Mouse (Mus musculus) stomach, embryonic 14.5 days (tissue): ENCODE results near the gene 1110008P14Rik. TPM values are rescaled to one million over a fixed set of nuclear protein-coding genes. Genes with fewer than 3 reads are reported as not detected.

Experiments used
- ATAC-seq: fragments of 200-750 bp; cut with Nextera tagmentation; 2 replicates; pipeline ENCODE4 v1.8.0; 2017; ENCODE audit warnings: low read depth, moderate TSS enrichment; ENCODE audit not compliant: insufficient number of reproducible peaks, insufficient read depth, low FRiP score
- H3K27ac ChIP-seq: fragments of 300-500 bp; sonication (generic); 2 replicates; pipeline ENCODE4 v1.5.1; 2014; ENCODE audit warnings: mild to moderate bottlenecking, low read length, moderate library complexity, mixed read lengths
- H3K27me3 ChIP-seq: fragments of 300-500 bp; sonication (generic); 2 replicates; pipeline ENCODE4 v1.6.1; 2014; ENCODE audit warnings: low read length, control low read depth, mixed read lengths; ENCODE audit not compliant: control insufficient read depth, insufficient read depth
- H3K36me3 ChIP-seq: fragments of 300-500 bp; sonication (generic); 2 replicates; pipeline ENCODE4 v1.6.1; 2014; ENCODE audit warnings: mild to moderate bottlenecking, control low read depth, low read length, moderate library complexity, mixed read lengths; ENCODE audit not compliant: control insufficient read depth, insufficient read depth
- H3K4me1 ChIP-seq: fragments of 300-500 bp; sonication (generic); 2 replicates; pipeline ENCODE4 v1.6.1; 2014; ENCODE audit warnings: low read length, control low read depth, mixed read lengths; ENCODE audit not compliant: control insufficient read depth, insufficient read depth
- H3K4me2 ChIP-seq: fragments of 300-500 bp; sonication (generic); replicated peaks from 2 replicates; pipeline ENCODE4 v1.6.1; 2014; ENCODE audit warnings: low read depth, low read length, control low read depth
- H3K4me3 ChIP-seq: fragments of 300-500 bp; sonication (generic); 2 replicates; pipeline ENCODE4 v1.5.1; 2014; ENCODE audit warnings: low read depth, low read length, control low read depth
- H3K9ac ChIP-seq: fragments of 300-500 bp; sonication (generic); replicated peaks from 2 replicates; pipeline ENCODE4 v1.6.1; 2014; ENCODE audit warnings: low read depth, mild to moderate bottlenecking, control low read depth, low read length, moderate library complexity, mixed read lengths
- H3K9me3 ChIP-seq: fragments of 300-500 bp; sonication (generic); 2 replicates; pipeline ENCODE4 v1.6.1; 2016; ENCODE audit warnings: low read depth, low read length, control low read depth; ENCODE audit not compliant: control insufficient read depth
- WGBS: fragments of 180-500 bp; shearing (Covaris S2); extraction: QIAGEN DNeasy Blood & Tissue Kit; methylation state at CpG from one replicate; pipeline ENCODE4 v1.1.7; 2014; 5-methylcytosine and 5-hydroxymethylcytosine counted together
- polyA plus RNA-seq: library from polyadenylated mRNA; unstranded; fragments of >200 nt; fragmentation: Nextera tagmentation; extraction: Ambion mirVana; gene quantifications from 2 replicates; pipeline ENCODE4 v1.2.1, GENCODE M21; 2014

Gene 1110008P14Rik
- polyA plus RNA-seq, 1 experiment from 2014 or later: 46.3 TPM

DNA sequence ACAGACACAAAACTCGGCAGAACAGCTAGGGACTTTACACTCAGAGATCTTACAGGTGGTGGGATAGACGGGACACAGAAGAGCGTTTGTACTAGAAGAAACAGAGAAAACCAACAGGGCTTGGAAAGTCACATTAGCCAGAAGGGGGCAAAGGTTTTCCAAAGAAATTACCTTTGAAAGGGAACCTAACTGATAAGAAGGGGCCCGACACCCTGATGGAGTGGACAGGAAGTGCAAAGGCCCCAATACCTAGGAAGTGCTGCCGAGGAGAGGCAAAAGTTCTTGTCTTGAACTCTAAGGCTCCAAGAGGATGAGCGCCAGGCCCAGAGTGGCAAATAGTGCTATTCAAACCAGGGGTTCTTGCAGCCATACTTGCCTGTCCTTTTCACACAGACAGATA is 27.9 kb downstream of the 1110008P14Rik start:
- no peaks in the 10 kb centered on the region for H3K36me3 ChIP-seq
- WGBS: 37% methylated on average over 6 of the region's 6 CpGs
- no peak for ATAC-seq
- 0 out of 2 replicates have a peak overlapping the region, but pooled peaks have one; percentile 69 for H3K4me3 ChIP-seq
- H3K27me3 ChIP-seq: no peaks in the 10 kb centered on the region
- H3K9ac ChIP-seq: no peak overlapping the region
- peaks cover 13% of the 10 kb centered on the region; the same call in 1 of the 2 replicates for H3K4me1 ChIP-seq
- H3K4me2 ChIP-seq: peak overlapping the region; percentile 87
- no peaks in the 10 kb centered on the region for H3K9me3 ChIP-seq
- 0 out of 2 replicates have a peak overlapping the region, but pooled peaks have one; percentile 48 for H3K27ac ChIP-seq

DNA sequence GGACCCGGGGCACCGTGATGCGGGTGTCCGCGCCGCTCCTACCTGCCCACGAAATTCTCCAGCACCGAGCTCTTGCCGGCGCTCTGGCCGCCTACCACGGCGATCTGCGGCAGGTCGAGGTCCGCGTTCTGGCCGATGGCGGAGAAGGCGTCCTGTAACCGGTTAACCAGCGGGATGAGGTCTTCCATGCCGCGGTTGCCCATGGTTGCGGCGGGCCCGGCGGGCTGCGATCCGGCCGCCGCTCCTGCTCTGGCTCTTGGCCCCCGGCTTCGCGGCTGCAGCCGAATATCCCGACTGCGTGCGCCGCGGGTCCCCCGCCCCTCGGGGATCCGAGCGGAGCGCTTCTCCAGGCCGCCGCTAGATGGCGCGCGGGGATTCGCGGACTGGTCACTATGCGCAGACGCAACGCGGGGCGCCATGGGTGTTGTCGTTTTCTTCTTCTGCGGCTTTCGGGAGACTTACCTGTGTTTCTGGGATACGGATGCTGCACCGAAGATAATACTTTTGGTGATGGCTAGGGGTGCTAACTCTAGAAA is 28.7 kb downstream of the 1110008P14Rik start, which contains the start of gene Dnm1:
Gene Dnm1 (minus strand): TSS at position 332 of the 536 bp plus-strand sequence.
- Histone ChIP-seq H3K9me3 (no peaks in the 10 kb centered on the region), H3K27ac (peak within 1 kb of the TSS; percentile 48; the same call in 1 of the 2 replicates), H3K9ac (peak within 1 kb of the TSS; percentile 51), H3K4me2 (peak within 1 kb of the TSS; percentile 87), H3K27me3 (no peaks in the 10 kb centered on the region), H3K4me3 (peak within 1 kb of the TSS; percentile 69), H3K4me1 (peaks cover 13% of the 10 kb centered on the region; the same call in 1 of the 2 replicates), H3K36me3 (no peaks in the 10 kb centered on the region)
- WGBS: under 1% methylated on average over 63 of the region's 63 CpGs
- ATAC-seq: peak; percentile 69

DNA sequence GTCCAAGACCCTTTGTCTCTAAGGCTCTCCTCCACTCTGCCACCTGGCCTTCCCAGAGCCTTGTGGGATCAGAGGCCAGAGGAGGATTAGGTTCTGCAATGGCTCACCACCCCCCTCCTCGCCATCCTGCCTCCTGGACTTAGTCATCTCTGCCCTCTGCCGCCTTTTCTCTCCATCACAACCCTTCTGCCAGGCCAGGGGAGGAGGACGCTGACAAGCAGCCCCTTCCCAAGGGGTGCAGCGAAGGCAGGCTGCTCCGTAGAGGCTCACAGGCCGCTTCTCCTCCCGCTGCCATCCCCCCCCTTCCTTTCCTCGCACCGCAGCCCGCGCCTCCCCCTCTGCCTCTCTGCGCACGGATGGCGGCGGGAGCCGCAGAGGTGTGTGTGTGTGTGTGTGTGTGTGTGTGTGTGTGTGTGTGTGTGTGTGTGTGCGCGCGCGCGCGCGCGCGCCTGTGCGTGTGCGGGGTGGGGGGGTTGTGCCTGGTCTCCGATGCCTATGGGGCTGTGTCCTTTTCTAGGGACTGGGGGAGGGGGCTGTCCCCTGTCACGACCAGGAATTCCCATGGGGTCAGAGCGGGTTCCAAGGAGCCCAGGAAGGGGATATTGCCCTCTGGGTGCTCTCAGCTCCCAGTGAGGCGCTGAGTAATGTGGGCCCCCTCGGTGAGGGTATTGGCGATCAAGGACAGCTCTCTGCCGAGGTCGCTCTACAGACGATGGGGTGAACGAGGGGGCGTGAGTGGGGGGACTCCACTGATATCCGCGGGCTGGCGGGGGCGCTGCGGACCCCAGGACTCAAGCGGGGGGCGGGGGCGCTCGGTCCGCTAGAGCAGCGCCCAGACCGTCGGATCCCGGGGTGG is 29.4 kb downstream of the 1110008P14Rik start, which contains the start of gene Ciz1:
Gene Ciz1 (plus strand): TSS at position 177 of the 856 bp plus-strand sequence.
- Histone ChIP-seq H3K4me2 (peak within 1 kb of the TSS; percentile 87), H3K9me3 (no peaks in the 10 kb centered on the region), H3K4me1 (peaks cover 13% of the 10 kb centered on the region; the same call in 1 of the 2 replicates), H3K27ac (peak within 1 kb of the TSS; percentile 48; the same call in 1 of the 2 replicates), H3K9ac (peak within 1 kb of the TSS; percentile 51), H3K4me3 (peak within 1 kb of the TSS; percentile 69), H3K36me3 (no peaks in the 10 kb centered on the region), H3K27me3 (no peaks in the 10 kb centered on the region)
- WGBS: under 1% methylated on average over 42 of the region's 52 CpGs
- ATAC-seq: peak; percentile 23; the same call in 1 of the 2 replicates

DNA sequence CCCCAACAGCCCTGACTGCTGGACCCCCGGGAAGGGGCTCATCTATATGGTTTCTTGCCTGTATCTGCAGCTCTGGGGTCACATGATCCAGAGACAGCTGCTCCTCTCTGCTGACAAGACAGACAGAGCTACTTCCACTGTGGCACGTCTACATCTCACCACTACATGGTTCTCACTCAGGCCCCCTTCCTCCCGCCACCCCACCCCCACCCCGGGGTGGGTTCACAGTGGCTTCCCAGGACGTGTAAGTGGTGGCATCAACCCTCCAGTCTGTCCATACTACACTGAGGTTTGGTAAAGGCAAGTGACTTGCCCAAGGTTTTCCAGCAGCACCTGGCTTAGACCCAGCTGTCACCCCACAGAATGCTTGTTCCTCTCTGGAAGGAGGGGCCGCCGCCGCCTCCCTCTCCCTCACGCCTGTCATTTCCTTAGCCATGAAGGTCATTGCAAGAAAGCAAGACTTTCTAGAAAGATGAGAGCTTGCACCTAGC is 30.2 kb downstream of the 1110008P14Rik start:
- Histone ChIP-seq H3K27ac (no peak overlapping the region), H3K27me3 (no peaks in the 10 kb centered on the region), H3K4me1 (peaks cover 13% of the 10 kb centered on the region; the same call in 1 of the 2 replicates), H3K4me2 (peak overlapping the region; percentile 87), H3K9ac (0 out of 2 replicates have a peak overlapping the region, but pooled peaks have one; percentile 51), H3K4me3 (peak overlapping the region; percentile 69), H3K9me3 (no peaks in the 10 kb centered on the region), H3K36me3 (no peaks in the 10 kb centered on the region)
- ATAC-seq: no peak
- WGBS: 49% methylated on average over 9 of the region's 9 CpGs

GRCm38 (mm10) chr2:32350471-32351051 is 31.2 kb downstream of the 1110008P14Rik start:
- WGBS: 52% methylated on average over 13 of the region's 13 CpGs
- Histone ChIP-seq H3K9ac (no peak overlapping the region), H3K4me3 (no peak overlapping the region), H3K27me3 (no peaks in the 10 kb centered on the region), H3K4me1 (peaks cover 13% of the 10 kb centered on the region; the same call in 1 of the 2 replicates), H3K4me2 (no peak overlapping the region), H3K27ac (no peak overlapping the region), H3K36me3 (no peaks in the 10 kb centered on the region), H3K9me3 (no peaks in the 10 kb centered on the region)
- no peak for ATAC-seq

GRCm38 (mm10) chr2:32349625-32350255 is 32.0 kb downstream of the 1110008P14Rik start:
- H3K4me2 ChIP-seq: no peak overlapping the region
- H3K9me3 ChIP-seq: no peaks in the 10 kb centered on the region
- H3K4me1 ChIP-seq: peaks cover 13% of the 10 kb centered on the region; the same call in 1 of the 2 replicates
- no peak overlapping the region for H3K9ac ChIP-seq
- no peak for ATAC-seq
- no peak overlapping the region for H3K4me3 ChIP-seq
- H3K36me3 ChIP-seq: no peaks in the 10 kb centered on the region; the same call in 1 of the 2 replicates
- WGBS: 49% methylated on average over 8 of the region's 8 CpGs
- no peaks in the 10 kb centered on the region for H3K27me3 ChIP-seq
- no peak overlapping the region for H3K27ac ChIP-seq

DNA sequence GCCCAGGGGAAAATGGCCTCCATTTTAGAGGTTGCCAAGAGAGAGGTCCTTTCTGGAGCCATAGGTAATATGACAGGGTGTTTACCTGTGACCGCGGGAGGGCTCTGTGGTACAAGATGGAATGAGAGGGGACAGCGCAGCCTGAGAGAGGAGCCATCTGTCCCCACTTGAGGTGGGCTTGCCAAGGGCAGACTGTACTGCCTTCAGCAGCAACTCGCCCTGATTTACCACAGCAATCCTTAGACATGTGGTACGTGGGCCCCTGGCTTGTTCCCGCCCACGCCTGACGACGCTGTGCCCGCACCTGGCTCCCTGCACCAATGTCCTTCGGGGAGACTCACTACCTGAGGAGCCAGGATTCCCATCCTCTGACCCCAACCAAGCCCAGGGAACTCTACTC is 33.4 kb downstream of the 1110008P14Rik start:
- no peaks in the 10 kb centered on the region for H3K27me3 ChIP-seq
- H3K9ac ChIP-seq: no peak overlapping the region
- H3K9me3 ChIP-seq: no peaks in the 10 kb centered on the region
- no peaks in the 10 kb centered on the region; the same call in 1 of the 2 replicates for H3K36me3 ChIP-seq
- ATAC-seq: no peak
- peaks cover 10% of the 10 kb centered on the region; the same call in 1 of the 2 replicates for H3K4me1 ChIP-seq
- WGBS: 83% methylated on average over 11 of the region's 11 CpGs
- no peak overlapping the region for H3K4me3 ChIP-seq
- no peak overlapping the region for H3K27ac ChIP-seq
- no peak overlapping the region for H3K4me2 ChIP-seq
